Mouse (Mus musculus): ENCODE data around the gene Nme2.

- no peak for TF ChIP-seq POLR2A (IDR thresholded peaks at IDR 0.05; ENCODE audit: insufficient read length, low read depth)
- no peak for TF ChIP-seq MAX (IDR thresholded peaks at IDR 0.05; ENCODE audit: low read depth)
- TF ChIP-seq POLR2AphosphoS2 (IDR thresholded peaks at IDR 0.05; ENCODE audit: insufficient read length, low read depth): no peak
- TF ChIP-seq E2F4 (IDR thresholded peaks at IDR 0.05; ENCODE audit: insufficient read depth): no peak
- no peak for TF ChIP-seq USF1 (IDR thresholded peaks at IDR 0.05; ENCODE audit: low read depth)
- TF ChIP-seq REST (IDR thresholded peaks at IDR 0.05; ENCODE audit: insufficient read depth, insufficient read length): no peak
- TF ChIP-seq MYOD1 (IDR thresholded peaks at IDR 0.05; ENCODE audit: control insufficient read depth in 1 of 3, insufficient read length in 2 of 3, low read depth in 2 of 3): no peak
- TF ChIP-seq MYOG (IDR thresholded peaks at IDR 0.05; ENCODE audit: control insufficient read depth in 1 of 3, insufficient read depth in 1 of 3, insufficient read length in 2 of 3, low read depth in 2 of 3): no peak
- no peak for TF ChIP-seq TCF12 (IDR thresholded peaks at IDR 0.05; ENCODE audit: insufficient read depth, poor library complexity, severe bottlenecking)
- TF ChIP-seq CEBPB (IDR thresholded peaks at IDR 0.05; ENCODE audit: insufficient read depth, poor library complexity, severe bottlenecking): no peak
Measured at GRCm38 (mm10) chr11:93987026-93987425, 31.0 kb upstream of the Nme2 start.

All from myocyte (in vitro differentiated cells).